Mouse (Mus musculus) CD4-positive helper T cell, adult 2 months (primary cell): Measurements from ENCODE around the gene Gm45785.
"Not testable (repeated sequence)": the region's sequence is repeated elsewhere in the genome, so short reads cannot be mapped to it uniquely, and the experiment has no call there.

Source experiments
- DNase-seq: peaks from one replicate; pipeline ENCODE4 v3.0.0-alpha.2; 2012; ENCODE audit warnings: low read depth, missing footprints, low spot score

Gm45785 gene

DNA sequence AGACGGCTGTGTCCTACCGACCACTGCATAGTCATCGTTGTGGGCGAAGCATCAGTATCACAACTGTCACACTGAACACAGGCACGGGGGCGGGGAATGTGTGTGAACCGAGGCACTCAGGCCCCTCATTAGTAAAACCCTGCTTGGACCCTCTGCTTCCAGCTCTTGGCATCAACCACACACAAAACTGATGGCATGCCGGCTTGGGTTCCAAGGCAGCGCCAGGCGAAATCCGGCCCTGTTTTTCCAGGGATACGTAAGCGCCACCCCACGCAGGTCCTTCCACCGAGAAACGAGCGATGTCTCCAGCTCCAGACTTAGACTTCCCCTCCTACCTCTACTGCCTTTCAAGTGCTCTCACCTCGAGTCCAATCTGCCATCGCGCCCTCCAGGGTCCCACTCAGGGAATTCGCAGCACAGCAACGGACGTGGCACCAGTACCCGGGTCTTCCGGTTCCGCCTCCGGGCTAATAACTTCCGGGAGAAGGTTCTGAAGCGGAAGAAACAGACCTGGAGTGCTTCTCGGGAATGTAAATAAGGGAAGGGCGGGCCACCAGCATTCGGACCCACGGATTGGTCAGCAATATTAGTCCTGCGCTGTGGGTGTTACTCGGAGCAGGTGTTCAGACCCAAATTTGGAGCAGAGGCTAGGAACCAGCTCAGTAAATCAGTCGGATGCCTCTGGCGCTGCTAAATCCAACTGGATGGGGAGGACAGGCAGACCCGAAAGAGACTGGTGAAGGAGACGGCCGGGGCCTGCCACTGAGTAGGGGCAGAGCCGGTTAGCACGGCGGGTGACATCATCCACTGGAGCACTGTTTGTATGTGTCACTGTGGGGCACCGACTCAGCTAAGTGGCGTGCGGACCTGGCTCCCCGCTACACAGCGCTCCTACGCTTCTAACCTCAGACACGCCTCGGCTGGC lies at the start of gene Gm45785:
Gene Gm45785, minus strand, starts transcription at position 472 of the 925 bp plus-strand sequence.
- DNase-seq = peak; percentile 86

DNA sequence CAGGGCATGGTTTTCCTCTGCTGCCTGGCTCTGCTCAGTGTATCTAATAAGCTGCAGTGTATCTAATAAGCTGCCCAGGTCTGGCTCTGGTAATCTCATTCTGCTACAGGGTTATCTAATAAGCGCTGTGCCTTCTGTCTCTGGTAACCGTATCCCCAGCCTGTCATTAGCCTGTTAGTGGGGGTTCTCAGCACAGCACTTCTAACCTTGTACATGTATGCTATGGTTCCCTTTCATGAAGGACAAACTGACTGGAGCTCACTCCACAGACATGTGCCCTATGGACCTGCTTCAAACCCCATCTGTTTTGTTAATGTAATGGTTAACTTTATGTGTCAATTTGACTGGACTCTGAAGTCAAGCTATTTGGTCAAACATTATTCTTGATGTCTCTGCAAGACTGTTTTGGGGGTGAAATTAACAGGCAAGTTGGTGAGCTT lies 49.5 kb upstream of the Gm45785 start:
- no peak for DNase-seq

DNA sequence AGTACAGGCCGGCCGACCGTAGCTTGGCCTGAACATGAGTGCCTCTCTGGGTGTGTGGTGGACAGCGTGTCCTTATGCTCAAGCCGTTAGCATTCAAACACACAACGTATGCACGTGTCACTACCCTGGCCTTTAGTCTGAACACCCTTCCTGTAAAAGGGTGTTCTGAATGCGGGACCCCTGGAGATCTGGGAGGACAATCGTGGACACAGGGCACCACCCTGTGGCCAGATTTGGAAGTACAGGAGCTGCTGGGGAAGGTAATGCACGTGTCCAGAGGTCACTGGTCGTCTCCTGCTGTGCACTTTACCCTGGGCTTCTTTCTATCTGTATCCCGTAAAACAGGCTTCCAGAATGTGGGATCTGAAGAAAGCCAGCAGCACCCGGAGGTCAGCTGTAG lies 47.1 kb upstream of the Gm45785 start:
- peak; percentile 67 for DNase-seq

DNA sequence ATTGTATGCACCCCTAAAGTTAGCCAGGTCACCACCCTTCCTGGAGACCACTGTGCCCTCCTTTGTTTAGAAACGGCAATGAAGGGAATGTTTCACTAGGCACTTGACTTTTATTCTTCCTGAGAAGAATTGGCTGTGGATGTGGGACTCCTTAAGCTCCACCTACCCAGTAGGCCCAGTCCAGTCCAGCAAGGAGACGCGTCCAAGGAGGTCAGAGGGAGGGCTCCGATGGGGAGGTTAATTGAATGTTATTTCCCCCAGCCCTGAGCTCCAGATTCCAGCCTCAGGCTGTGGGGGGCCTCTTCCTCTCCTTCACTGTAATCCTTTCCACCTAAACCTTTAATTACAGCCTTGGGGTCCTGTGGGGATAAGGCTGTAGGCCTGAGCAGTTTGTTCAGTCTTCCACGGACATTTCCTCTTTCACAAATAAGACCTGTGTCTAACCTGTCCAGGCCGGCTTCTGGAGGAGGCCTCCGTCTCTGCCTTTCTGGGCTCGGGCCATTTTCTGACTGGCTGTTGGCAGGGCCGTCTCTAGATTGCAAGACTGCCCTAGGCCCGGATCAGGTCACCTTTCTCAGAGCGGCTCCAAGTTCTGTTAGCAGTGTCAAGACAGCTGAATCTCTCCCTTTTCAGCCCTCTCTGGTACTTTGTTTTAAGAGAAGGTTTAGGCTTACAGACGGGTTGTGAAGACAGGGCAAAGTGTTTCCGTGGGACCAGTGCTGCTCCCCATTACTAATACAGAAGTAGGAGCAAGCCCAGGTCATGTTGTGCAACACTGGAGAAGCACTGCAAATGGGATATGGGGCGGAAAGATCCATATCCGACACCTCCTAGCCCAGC lies 46.1 kb upstream of the Gm45785 start:
- DNase-seq = no peak

DNA sequence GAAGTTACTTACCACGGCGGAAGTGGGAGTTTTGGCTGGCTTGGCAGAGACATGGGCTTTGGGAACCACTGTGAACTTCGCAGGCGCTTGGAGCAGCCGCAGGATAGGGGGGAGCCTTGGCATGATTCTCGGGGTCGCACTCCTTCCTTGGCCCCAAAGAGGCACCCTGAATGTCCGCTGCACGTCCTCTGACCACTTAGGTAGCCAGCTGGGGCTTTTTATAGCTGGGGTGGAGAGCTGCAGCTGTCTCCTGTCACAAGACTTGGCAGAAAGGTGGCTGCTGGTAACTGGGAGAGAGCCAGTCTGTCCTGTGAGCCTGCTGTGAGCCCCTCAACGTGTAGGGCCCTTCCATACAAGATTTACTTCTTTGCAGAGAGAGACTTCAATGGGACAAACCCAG lies 44.1 kb upstream of the Gm45785 start, which contains the start of gene Cox8b:
Gene Cox8b, minus strand, starts transcription at position 227 of the 400 bp plus-strand sequence.
- no peak for DNase-seq

DNA sequence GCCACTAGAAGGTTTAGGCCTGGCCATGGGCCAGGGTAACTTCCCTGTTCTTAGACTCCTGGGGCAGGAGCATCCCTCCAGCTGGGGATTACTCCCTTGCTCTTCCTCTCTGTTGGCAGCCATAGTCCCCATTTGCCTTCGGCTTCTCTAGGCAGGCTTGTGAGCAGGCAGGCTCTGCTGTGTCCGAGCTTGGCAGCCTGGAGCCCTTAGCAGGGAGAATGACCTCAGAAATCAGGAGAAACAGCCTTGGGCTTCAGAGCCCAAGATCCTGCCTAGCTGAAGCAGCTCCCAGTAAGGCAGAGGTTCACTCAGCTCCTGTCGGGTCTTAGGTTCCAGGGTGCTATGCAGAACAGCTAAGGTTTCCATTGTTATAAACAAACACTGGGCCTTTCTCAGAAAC lies 43.0 kb upstream of the Gm45785 start:
- no peak for DNase-seq

DNA sequence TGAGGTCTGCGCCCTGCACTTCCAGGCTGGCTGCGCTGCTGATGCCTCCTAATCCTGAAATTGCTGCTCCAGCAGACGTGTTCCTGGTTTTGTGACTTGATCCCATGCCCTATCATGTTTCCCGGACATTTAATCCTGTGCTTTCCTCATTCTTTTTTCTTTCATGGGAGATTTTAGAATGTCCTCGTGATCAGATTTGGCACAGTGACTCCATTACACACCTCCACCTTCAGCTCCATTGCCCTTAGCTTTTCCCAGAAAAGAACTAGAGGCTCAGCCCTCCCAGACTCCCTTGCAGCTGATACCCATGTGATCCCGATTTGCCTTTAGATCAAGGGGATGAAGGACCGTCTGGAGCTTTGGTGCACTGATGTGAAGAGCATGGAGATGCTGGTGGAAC lies 41.7 kb upstream of the Gm45785 start:
- DNase-seq = no peak

DNA sequence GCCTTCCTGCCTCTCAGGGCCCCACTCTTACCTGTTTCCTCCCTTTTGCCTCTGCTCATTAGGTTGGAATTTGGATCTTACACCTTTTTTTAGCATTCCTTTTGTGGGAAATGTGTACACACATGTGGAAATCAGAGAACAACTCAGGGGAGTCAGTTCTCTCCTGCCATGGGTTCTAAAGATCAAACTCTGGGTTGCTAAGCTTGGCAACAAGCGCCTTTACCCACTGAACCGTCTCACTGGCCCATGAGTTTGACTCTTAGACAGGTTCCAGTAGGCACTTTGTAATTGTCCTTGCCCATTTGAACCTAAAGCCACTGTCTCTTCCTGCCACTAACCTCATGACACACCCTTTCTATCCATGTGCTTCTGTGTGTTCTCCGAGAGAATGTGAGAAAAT lies 38.5 kb upstream of the Gm45785 start:
- DNase-seq = no peak

DNA sequence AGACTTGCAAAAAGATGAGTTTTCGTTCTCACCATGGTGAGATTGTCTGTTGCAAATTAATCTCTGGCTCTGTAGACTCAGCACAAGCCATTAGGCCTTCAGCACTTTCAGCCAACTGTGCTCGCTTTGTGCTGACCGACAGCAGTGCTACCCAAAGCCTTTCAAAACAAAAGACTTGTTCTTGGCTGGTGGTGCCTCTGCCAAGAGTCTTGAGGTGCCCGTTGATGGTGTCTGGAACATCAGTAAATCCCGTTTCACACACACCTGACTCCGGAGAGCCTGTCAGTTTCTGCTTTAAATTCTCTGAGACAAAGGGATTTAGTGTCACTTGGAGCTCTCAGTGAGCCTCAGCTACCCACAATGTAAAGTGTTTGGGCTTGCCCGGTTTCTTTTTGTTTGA lies 37.9 kb upstream of the Gm45785 start:
- no peak for DNase-seq

DNA sequence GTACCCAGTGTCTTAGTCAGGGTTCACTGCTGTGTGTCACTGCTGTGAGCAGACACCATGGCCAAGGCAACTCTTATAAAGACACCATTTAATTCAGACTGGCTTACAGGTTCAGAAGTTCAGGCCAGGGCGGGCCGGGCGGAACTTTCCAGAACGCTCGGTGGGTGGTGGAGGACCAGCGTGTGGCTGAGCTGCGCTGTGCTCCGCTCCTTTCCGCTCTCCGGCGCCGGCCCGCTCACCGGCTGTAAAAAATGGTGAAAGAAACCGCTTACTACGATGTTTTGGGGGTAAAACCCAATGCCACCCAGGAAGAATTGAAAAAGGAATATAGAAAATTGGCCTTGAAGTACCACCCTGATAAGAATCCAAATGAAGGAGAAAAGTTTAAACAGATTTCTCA lies 34.5 kb upstream of the Gm45785 start:
- DNase-seq = not testable (repeated sequence)

DNA sequence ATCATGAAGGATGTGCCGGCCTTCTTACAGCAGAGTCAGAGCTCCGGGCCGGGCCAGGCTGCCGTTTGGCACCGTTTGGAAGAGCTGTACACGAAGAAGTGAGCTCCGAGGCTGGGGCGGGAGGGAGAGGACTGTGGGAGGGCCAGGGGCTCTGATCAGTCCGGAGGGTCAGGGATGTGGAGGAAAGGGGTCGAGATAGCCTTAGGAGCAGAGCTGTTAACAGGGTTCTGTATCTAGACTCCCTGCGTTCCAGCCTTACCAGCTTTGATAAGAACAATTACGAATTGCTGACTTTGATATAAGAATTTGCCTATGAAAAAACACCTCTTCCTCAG lies 26.3 kb upstream of the Gm45785 start:
- no peak for DNase-seq

DNA sequence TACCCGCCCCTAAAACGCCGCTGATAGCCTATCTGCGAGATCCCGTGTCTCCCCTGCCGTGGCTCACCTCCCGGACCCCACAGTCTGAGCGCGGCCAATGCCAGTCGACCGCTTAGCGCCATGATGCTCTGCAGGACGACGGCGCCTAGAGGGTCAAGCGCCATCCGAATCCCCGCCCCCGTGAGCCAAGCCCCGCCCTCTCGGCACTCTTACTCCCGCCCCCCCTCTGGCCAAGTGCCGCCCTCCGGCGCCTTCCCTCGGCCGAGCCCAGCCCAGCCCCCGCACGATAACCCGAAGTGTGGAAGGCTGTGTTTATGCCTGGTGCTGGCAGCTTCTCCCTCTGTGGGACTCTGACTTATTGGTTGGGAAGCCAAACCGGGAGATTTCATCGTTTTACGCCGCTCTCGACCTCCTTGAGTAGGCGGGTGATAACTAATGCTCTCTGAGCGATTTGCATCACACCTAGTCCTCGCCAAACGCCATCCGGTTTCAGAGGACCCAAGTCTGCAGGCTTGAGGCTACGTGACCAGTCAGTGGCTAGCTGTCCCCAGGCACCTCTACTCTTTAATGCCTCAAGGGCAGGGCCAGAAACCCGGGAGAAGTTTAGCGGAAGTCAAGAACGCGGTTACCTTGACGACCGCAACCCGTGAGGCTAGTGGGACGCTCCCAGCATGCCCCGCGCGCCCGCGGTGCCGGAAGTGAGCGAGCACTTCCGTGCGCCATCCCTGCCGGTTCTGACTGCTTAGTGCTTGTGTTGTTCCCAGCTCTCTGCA lies 25.8 kb upstream of the Gm45785 start, which contains the start of the genes Psmd13 and Sirt3:
Gene Psmd13, plus strand, starts transcription at position 273 of the 773 bp plus-strand sequence.
Gene Sirt3, minus strand, starts transcription at position 614 of the 773 bp plus-strand sequence.
- DNase-seq = peak; percentile 94

DNA sequence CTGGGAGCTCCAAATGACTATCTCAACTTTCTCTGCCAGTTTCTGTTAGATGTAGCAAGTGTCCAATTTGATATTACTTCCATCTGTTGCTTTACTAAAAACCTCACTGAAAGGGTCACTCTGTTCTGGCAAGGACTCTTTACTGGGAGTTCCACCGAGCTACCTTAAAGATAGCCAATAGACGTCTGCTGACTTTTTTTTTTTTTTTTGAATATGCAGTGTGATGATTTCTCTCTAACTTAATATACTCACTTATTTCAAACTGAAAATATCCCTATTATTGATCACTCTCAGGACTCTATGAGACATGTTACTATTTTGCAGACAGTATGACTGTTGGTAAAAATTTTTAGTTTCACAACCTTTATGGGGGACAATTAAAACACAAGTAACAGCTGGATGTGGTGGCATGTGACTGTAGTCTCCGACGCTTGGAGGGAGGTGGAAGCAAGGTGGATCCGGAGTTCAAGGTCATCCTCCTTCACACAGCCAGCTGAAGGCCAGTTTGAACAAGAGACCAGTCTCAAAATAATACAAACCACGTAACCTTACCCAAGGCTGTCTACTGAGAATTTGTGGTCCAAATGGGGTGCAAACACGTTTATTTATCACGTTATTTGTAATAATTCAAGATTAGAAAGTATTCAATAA lies 24.9 kb upstream of the Gm45785 start:
- DNase-seq = no peak

DNA sequence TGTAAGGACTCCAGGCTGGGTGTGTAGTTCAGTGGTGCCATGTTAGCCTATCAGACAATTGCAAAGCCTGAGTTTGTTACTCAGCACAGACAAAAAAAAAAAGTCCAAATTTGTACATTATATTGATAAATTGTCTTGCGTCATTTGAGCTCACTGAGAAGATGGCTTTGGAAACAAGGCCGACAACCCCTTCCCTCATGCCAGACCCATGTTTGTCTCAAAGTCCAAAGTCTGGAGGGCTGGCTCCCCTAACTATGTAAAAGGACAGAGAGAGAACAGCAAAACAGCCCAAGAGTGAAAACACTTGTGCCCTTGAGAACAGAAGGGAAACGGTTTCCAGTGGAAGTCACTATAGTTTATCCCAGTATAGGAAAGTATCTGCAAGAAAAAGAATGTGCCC lies 24.3 kb upstream of the Gm45785 start:
- no peak for DNase-seq

DNA sequence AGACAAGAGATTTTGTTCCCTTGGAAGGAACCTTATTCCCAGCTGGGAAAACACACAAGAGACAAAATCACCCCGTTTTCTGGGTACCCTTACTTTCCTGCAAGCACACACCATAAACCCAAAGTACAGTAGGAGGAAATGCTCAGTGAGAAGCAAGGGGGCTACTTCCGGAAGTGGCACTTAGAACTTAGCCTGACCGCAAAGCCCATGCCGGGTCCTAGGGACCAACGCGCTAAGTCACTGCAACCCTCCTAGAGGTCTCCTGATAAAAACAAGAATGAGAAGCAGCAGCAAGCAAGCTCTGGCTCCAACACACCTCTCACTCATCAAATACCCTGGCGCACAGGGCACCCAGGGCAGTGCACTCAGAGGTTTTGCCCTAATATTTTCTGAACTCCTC lies 23.2 kb upstream of the Gm45785 start:
- DNase-seq = no peak

DNA sequence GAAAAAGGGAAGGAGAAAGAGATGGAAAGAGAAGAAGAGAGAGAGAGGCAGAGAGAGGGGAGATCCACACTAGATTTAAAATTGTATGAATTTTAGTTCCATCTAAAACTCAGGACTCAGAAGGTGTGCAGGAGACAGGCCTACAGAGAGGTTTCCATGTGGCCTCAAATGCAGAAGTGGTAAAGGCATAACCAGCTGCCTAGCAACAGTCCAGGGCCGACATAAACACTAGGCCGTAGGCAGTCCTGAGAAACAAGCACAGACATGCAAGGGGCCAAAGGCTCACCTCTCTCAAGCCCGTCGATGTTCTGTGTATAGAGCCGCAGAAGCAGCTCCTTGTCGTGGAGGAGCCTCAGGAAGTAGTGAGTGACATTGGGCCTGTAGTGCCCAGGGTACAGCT lies 21.2 kb upstream of the Gm45785 start:
- DNase-seq = no peak

DNA sequence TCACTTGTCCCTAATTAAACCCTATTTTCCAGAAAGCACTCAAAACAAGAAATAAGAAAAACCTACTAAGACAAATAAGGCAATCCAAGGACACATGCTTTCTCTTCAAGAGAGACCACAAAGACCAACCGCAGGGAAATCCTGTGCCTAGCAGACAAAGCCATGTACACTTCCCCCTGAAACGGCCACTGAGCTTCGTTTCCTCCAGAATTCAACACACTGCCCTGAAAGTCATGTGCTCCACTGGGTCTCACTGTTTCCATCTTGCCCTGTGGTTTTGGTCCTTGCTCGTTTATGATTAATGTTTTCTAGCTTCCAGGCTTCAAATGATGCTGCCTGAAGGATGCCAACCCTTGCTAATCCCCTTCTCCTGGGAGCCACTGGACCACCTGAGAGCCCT lies 18.1 kb upstream of the Gm45785 start:
- DNase-seq = no peak

DNA sequence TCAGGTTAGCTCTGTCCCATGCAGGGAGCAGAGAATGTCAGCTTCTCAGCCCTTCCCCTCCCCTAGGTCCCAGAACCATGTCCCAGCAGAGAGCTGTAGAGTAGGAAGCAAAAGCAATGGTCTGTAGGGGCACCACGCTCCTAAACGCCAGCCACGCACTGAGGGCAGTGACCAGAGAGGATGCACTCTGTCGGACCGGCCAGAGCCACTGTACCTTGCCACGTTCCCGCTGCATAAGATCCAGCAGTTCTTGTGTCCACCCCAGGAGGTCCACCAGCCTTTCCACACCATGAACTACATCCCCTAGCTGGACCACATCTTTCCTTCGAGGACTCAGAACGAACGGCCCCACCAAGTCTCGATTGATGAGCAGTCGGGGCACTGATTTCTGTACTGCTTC lies 8.6 kb upstream of the Gm45785 start:
- DNase-seq = no peak

DNA sequence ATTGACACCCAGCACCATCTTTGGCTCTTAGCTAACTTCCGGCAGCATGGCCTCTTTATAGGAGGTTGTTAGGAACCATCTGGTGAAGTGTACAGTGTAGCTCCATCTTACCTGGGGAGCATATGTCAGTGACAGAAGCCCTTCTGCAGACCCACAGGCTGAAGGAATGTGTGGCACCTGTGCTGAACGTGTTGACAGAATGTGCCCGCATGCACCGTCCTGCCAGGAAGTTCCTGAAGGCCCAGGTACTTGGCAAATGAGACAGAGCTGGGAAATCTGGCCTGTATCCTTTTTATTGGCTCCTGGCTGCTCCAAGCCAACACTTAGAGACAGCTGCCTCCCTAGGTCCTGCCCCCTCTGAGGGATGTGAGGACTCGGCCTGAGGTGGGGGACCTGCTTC lies 4.6 kb upstream of the Gm45785 start:
- no peak for DNase-seq

DNA sequence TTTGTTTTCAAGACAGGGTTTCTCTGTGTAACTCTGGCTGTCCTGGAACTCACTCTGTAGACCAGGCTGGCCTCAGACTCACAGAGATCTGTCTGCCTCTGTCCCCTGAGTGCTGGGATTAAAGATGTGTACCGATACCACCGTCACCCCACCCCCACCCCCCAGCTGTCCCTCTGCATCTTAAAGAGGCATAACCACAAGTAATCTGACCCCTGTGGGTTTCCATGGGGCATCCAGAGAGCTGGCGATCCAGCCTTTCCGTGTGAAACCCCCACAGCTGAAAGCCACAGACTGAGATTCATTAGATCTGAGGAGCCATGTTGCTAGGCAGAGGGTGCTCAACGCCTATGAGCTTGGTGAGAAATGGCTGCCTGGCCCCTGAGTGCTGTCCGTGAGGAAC lies 3.9 kb upstream of the Gm45785 start:
- no peak for DNase-seq

DNA sequence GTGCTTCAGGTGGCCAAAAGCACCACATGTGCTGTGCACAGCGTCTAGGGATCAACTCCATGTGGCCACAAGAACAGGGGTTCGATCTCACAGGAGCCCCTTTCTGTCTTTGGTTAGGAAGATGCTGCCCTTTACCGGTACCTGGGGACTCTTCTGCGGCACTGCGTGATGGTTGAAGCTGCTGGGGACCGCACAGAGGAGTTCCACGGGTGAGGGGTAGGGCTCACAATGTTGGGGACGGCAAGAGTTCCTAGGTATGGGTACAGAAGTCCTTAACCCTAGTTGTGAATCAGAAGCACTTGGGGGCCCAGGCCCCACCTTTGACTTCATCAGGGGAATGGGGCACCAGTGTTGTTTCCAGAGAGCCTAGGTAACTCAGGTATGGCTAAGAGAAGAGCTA lies 2.6 kb upstream of the Gm45785 start:
- no peak for DNase-seq
